ENCODE assay signal across 7 mouse cellular contexts in the genomic region with DNA sequence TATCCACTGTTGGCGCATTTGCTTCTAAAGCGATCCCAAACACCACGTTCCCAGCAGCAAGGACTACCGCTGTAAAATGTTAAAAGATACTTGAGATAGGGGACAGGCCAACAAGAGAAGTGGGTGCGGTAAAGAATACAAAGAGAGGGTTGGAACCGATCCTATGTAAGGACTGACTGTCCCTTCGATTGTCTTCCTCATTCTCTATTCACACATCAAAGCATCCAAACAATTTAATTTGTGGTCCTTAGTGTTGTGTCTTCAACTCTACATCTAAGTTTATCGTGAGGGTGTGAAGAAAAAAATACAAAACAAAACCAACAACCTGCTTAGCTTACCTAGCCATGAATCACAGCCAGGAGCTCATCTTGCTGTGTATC. TPM values are rescaled to one million over a fixed set of nuclear protein-coding genes. Genes with fewer than 3 reads are reported as not detected.
A peak's percentile ranks its signal among the peaks of the same experiment; 100 is the strongest.
DNase-seq lines count a peak whose midpoint lies in the region; ATAC-seq and TF ChIP-seq lines count a peak whose summit lies in the region.

No protein-coding gene starts in this region.

- no peaks in the 10 kb centered on the region for H3K27me3 ChIP-seq in lung, postnatal 0 days (replicated peaks; ENCODE audit: insufficient read depth, low read length)
- H3K27me3 ChIP-seq in forebrain, embryonic 11.5 days (ENCODE audit: control insufficient read depth, insufficient read depth, low read length), result no peaks in the 10 kb centered on the region
- H3K27me3 ChIP-seq in limb, embryonic 12.5 days, result peaks cover 20% of the 10 kb centered on the region; the same call in 1 of the 2 replicates
- H3K27me3 ChIP-seq in stomach, embryonic 14.5 days (ENCODE audit: control insufficient read depth, insufficient read depth, low read length), result no peaks in the 10 kb centered on the region

- ATAC-seq in lung, postnatal 0 days, result no peak
- ATAC-seq in forebrain, embryonic 11.5 days (replicated peaks; ENCODE audit: low FRiP score), result no peak
- ATAC-seq in limb, embryonic 12.5 days (ENCODE audit: insufficient number of reproducible peaks, insufficient read depth, low FRiP score, low TSS enrichment, low read depth), result no peak
- ATAC-seq in stomach, embryonic 14.5 days (ENCODE audit: insufficient number of reproducible peaks, insufficient read depth, low FRiP score, low read depth), result no peak

- H3K4me1 ChIP-seq in lung, postnatal 0 days (ENCODE audit: insufficient read depth, low read depth, low read length), result peaks cover 5% of the 10 kb centered on the region; the same call in 1 of the 2 replicates
- no peaks in the 10 kb centered on the region for H3K4me1 ChIP-seq in forebrain, embryonic 11.5 days (replicated peaks; ENCODE audit: control insufficient read depth, insufficient read depth, low read length)
- H3K4me1 ChIP-seq in limb, embryonic 12.5 days (replicated peaks), result peaks cover 21% of the 10 kb centered on the region
- 0 out of 2 replicates have a peak, but pooled peaks cover 7% of the 10 kb centered on the region for H3K4me1 ChIP-seq in stomach, embryonic 14.5 days (ENCODE audit: control insufficient read depth, insufficient read depth, low read length)

- H3K4me2 ChIP-seq in lung, postnatal 0 days (replicated peaks; ENCODE audit: low read depth, low read length), result peak overlapping the region; percentile 95
- H3K4me2 ChIP-seq in forebrain, embryonic 11.5 days (ENCODE audit: low read depth, low read length, severe bottlenecking), result peak overlapping the region; percentile 67
- peak overlapping the region; percentile 66 for H3K4me2 ChIP-seq in limb, embryonic 12.5 days
- H3K4me2 ChIP-seq in stomach, embryonic 14.5 days (replicated peaks; ENCODE audit: low read depth, low read length), result peak overlapping the region; percentile 64

- H3K36me3 ChIP-seq in lung, postnatal 0 days (ENCODE audit: insufficient read depth, low read length), result no peaks in the 10 kb centered on the region
- H3K36me3 ChIP-seq in forebrain, embryonic 11.5 days (ENCODE audit: control insufficient read depth, insufficient read depth, low read length), result no peaks in the 10 kb centered on the region
- H3K36me3 ChIP-seq in limb, embryonic 12.5 days, result peaks cover 8% of the 10 kb centered on the region; the same call in 1 of the 2 replicates
- H3K36me3 ChIP-seq in stomach, embryonic 14.5 days (ENCODE audit: control insufficient read depth, insufficient read depth, low read length), result 0 out of 2 replicates have a peak, but pooled peaks cover 3% of the 10 kb centered on the region

- peak overlapping the region; percentile 95 for H3K4me3 ChIP-seq in lung, postnatal 0 days (ENCODE audit: low read depth, low read length)
- H3K4me3 ChIP-seq in forebrain, embryonic 11.5 days (ENCODE audit: low read depth, low read length), result peak overlapping the region; percentile 92
- peak overlapping the region; percentile 94 for H3K4me3 ChIP-seq in limb, embryonic 12.5 days (replicated peaks)
- peak overlapping the region; percentile 98 for H3K4me3 ChIP-seq in stomach, embryonic 14.5 days (ENCODE audit: low read depth, low read length)

- no peak overlapping the region for H3K27ac ChIP-seq in lung, postnatal 0 days (ENCODE audit: low read length)
- no peak overlapping the region for H3K27ac ChIP-seq in forebrain, embryonic 11.5 days (ENCODE audit: low read depth, low read length)
- peak overlapping the region; percentile 66; the same call in 1 of the 2 replicates for H3K27ac ChIP-seq in limb, embryonic 12.5 days
- no peak overlapping the region for H3K27ac ChIP-seq in stomach, embryonic 14.5 days (ENCODE audit: low read length)

- peak overlapping the region; percentile 72 for H3K9ac ChIP-seq in lung, postnatal 0 days (replicated peaks; ENCODE audit: low read depth)
- H3K9ac ChIP-seq in forebrain, embryonic 11.5 days (ENCODE audit: low read length), result peak overlapping the region; percentile 96
- H3K9ac ChIP-seq in limb, embryonic 12.5 days (replicated peaks), result peak overlapping the region; percentile 94
- H3K9ac ChIP-seq in stomach, embryonic 14.5 days (replicated peaks; ENCODE audit: low read depth, low read length), result peak overlapping the region; percentile 87; the same call in 1 of the 2 replicates

- TF ChIP-seq CTCF in lung, postnatal 0 days (IDR thresholded peaks at IDR 0.05), result no peak

- no peak for TF ChIP-seq EP300 in lung, postnatal 0 days (IDR thresholded peaks at IDR 0.05)

- H3K9me3 ChIP-seq in lung, postnatal 0 days (ENCODE audit: low read length), result no peaks in the 10 kb centered on the region
- H3K9me3 ChIP-seq in forebrain, embryonic 11.5 days (ENCODE audit: control insufficient read depth, low read length), result no peaks in the 10 kb centered on the region
- no peaks in the 10 kb centered on the region for H3K9me3 ChIP-seq in limb, embryonic 12.5 days
- no peaks in the 10 kb centered on the region for H3K9me3 ChIP-seq in stomach, embryonic 14.5 days (ENCODE audit: control insufficient read depth, low read depth, low read length)

- DNase-seq in lung, postnatal 0 days (ENCODE audit: low spot score), result no peak
- DNase-seq in lung, postnatal 36 days, result no peak
- peak; percentile 38 for DNase-seq in forebrain, embryonic 11.5 days (ENCODE audit: low spot score)
- no peak for DNase-seq in gastrocnemius, adult 8-10 months (ENCODE audit: low spot score in 2 of 2)
- DNase-seq in spleen, postnatal 4 days (ENCODE audit: low spot score in 2 of 2), result no peak

- WGBS in lung, postnatal 0 days, result 9% methylated on average over 8 of the region's 8 CpGs
- WGBS in forebrain, embryonic 11.5 days, result 14% methylated on average over 8 of the region's 8 CpGs
- WGBS in limb, embryonic 12.5 days, result 16% methylated on average over 8 of the region's 8 CpGs
- 14% methylated on average over 8 of the region's 8 CpGs for WGBS in stomach, embryonic 14.5 days

RNA-seq across cellular contexts. Expression of gene Ube2d1, which starts 0.9 kb away (rescaled TPM):
- polyA plus RNA-seq in lung, postnatal 0 days (2015; fragmentation: Nextera tagmentation; extraction: Ambion mirVana), result 31.9 and 33.6 TPM in 2 replicates
- polyA plus RNA-seq in forebrain, embryonic 11.5 days (2014; fragmentation: Nextera tagmentation; extraction: Ambion mirVana), result 139 and 150 TPM in 2 replicates
- 68.9 and 82.0 TPM in 2 replicates for polyA plus RNA-seq in limb, embryonic 12.5 days (2016; fragmentation: Nextera tagmentation; extraction: Ambion mirVana)
- polyA plus RNA-seq in stomach, embryonic 14.5 days (2014; fragmentation: Nextera tagmentation; extraction: Ambion mirVana), result 72.0 and 76.0 TPM in 2 replicates
- 100 to 1,000 TPM; 190 to 250 (median 197) TPM for total RNA-seq in gastrocnemius, adult 8-10 months (2022)

RNA-seq across cellular contexts. Expression of gene Tfam, which starts 46.0 kb away (rescaled TPM):
- 26.6 and 29.4 TPM in 2 replicates for polyA plus RNA-seq in lung, postnatal 0 days (2015; fragmentation: Nextera tagmentation; extraction: Ambion mirVana)
- polyA plus RNA-seq in forebrain, embryonic 11.5 days (2014; fragmentation: Nextera tagmentation; extraction: Ambion mirVana), result 87.2 and 99.4 TPM in 2 replicates
- polyA plus RNA-seq in limb, embryonic 12.5 days (2016; fragmentation: Nextera tagmentation; extraction: Ambion mirVana), result 91.8 and 99.5 TPM in 2 replicates
- polyA plus RNA-seq in stomach, embryonic 14.5 days (2014; fragmentation: Nextera tagmentation; extraction: Ambion mirVana), result 74.6 and 76.3 TPM in 2 replicates
- total RNA-seq in gastrocnemius, adult 8-10 months (2022), result 10 to 100 TPM; 46.6 to 55.8 (median 49.7) TPM
